Mouse (Mus musculus): ENCODE data around the gene Myof. TPM values are rescaled to one million over a fixed set of nuclear protein-coding genes. Genes with fewer than 3 reads are reported as not detected.

The Myof gene
- polyA plus RNA-seq, 1 experiment: 76.9 TPM

DNA sequence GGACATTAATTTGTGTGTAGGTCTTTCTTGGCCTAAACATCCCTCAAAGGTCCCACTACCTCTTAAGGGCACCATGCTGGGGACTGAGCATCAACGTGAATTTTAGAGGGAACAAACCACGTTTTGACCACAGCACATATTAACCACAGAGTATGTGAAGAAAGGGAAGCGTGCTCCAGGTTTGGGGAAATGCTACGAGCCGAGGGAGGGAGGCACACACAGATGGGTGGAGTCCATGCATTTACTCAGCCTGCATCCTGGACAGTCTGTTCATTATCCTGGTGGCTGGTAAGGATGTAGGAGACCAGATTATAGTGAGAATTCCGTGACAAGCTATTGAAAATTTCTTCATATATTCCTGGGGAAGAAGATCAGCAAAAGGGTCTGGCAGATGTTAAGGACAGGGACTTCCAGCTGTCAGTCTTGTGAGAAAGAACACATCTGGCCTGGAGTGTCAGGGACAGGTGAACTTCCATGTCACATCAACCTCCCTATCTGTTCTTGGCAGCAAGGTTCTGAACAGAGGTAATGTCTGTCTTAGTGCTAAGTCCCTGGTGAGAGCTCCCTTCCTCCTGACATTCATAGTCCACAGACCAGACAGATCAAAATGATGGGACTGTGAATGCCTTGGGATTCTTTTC is 166.7 kb downstream of the Myof start:
- no peaks in the 10 kb centered on the region for H3K79me2 ChIP-seq (ENCODE audit: control insufficient read depth, insufficient read depth)
- TF ChIP-seq POLR2AphosphoS2 (IDR thresholded peaks at IDR 0.05; ENCODE audit: insufficient read length, low read depth) (no peak), REST (IDR thresholded peaks at IDR 0.05; ENCODE audit: insufficient read depth, insufficient read length) (no peak), SRF (IDR thresholded peaks at IDR 0.05; ENCODE audit: control insufficient read depth, insufficient read length, low read depth) (no peak), TCF3 (IDR thresholded peaks at IDR 0.05; ENCODE audit: insufficient read length, low read depth) (no peak), USF1 (IDR thresholded peaks at IDR 0.05; ENCODE audit: low read depth) (no peak), TCF12 (IDR thresholded peaks at IDR 0.05; ENCODE audit: insufficient read depth, poor library complexity, severe bottlenecking) (no peak), POLR2A (IDR thresholded peaks at IDR 0.05; ENCODE audit: insufficient read length, low read depth) (no peak), MYOD1 (IDR thresholded peaks at IDR 0.05; ENCODE audit: control insufficient read depth in 1 of 3, insufficient read length in 2 of 3, low read depth in 2 of 3) (no peak), MAX (IDR thresholded peaks at IDR 0.05; ENCODE audit: low read depth) (no peak), E2F4 (IDR thresholded peaks at IDR 0.05; ENCODE audit: insufficient read depth) (no peak), MYOG (IDR thresholded peaks at IDR 0.05; ENCODE audit: control insufficient read depth in 1 of 3, insufficient read depth in 1 of 3, insufficient read length in 2 of 3, low read depth in 2 of 3) (no peak), CEBPB (IDR thresholded peaks at IDR 0.05; ENCODE audit: insufficient read depth, poor library complexity, severe bottlenecking) (no peak)
- no peak overlapping the region for H3ac ChIP-seq (ENCODE audit: control insufficient read depth, insufficient read length)
- H3K36me3 ChIP-seq (ENCODE audit: control insufficient read depth, insufficient read depth): no peaks in the 10 kb centered on the region
- no peaks in the 10 kb centered on the region for H3K27me3 ChIP-seq (ENCODE audit: control insufficient read depth, insufficient read depth, insufficient read length)
- no peak overlapping the region for H3K4me2 ChIP-seq (ENCODE audit: low read depth)
- no peak overlapping the region for H3K4me3 ChIP-seq

DNA sequence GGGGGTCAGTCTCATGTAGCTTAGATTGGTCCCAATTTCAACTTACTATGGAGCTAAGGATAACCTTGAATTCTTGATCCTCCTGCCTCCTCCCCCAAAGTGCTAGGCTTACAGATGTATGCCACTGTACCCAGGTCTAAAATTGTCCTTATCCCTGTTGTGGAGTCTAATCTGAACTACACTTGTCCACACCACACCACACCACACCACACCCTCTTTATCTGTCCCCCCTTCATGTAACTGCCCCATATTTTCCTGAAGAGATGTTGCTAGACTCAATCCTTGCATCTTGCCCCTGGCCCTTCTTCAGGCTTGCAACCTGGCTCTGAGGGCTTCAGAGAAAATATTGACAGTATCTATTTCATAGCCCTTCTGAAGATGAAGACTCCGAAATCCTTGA is 169.9 kb downstream of the Myof start:
- H3K27me3 ChIP-seq (ENCODE audit: control insufficient read depth, insufficient read depth, insufficient read length): no peaks in the 10 kb centered on the region
- H3ac ChIP-seq (ENCODE audit: control insufficient read depth, insufficient read length): no peak overlapping the region
- H3K4me2 ChIP-seq (ENCODE audit: low read depth): no peak overlapping the region
- no peaks in the 10 kb centered on the region for H3K36me3 ChIP-seq (ENCODE audit: control insufficient read depth, insufficient read depth)
- H3K4me3 ChIP-seq: no peak overlapping the region
- no peaks in the 10 kb centered on the region for H3K79me2 ChIP-seq (ENCODE audit: control insufficient read depth, insufficient read depth)
- TF ChIP-seq E2F4 (IDR thresholded peaks at IDR 0.05; ENCODE audit: insufficient read depth) (no peak), SRF (IDR thresholded peaks at IDR 0.05; ENCODE audit: control insufficient read depth, insufficient read length, low read depth) (no peak), POLR2AphosphoS2 (IDR thresholded peaks at IDR 0.05; ENCODE audit: insufficient read length, low read depth) (no peak), MYOG (IDR thresholded peaks at IDR 0.05; ENCODE audit: control insufficient read depth in 1 of 3, insufficient read depth in 1 of 3, insufficient read length in 2 of 3, low read depth in 2 of 3) (no peak)

DNA sequence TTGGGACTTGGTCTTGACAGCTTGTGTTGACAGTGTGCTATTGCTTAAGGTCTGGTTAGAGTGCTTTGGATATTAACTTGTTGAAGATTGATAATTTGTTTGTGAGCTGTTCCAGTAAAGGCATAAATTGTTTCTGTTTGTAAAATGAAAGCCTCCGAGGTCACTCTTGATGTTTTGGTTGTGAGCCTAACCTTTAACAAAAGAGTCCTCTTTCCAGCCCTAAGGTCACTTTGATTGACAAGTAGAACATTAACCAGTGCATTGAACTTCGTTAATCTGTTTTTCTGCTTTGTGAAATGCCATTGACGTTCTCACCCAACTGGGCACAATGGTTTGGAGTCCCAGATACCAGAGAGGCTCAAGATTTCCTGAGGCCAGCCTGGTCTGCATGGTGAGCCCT is 175.8 kb downstream of the Myof start:
- no peaks in the 10 kb centered on the region for H3K27me3 ChIP-seq (ENCODE audit: control insufficient read depth, insufficient read depth, insufficient read length)
- TF ChIP-seq USF1 (IDR thresholded peaks at IDR 0.05; ENCODE audit: low read depth) (no peak), E2F4 (IDR thresholded peaks at IDR 0.05; ENCODE audit: insufficient read depth) (no peak), MAX (IDR thresholded peaks at IDR 0.05; ENCODE audit: low read depth) (no peak), TCF3 (IDR thresholded peaks at IDR 0.05; ENCODE audit: insufficient read length, low read depth) (no peak), REST (IDR thresholded peaks at IDR 0.05; ENCODE audit: insufficient read depth, insufficient read length) (no peak), POLR2A (IDR thresholded peaks at IDR 0.05; ENCODE audit: insufficient read length, low read depth) (no peak), SRF (IDR thresholded peaks at IDR 0.05; ENCODE audit: control insufficient read depth, insufficient read length, low read depth) (no peak), CEBPB (IDR thresholded peaks at IDR 0.05; ENCODE audit: insufficient read depth, poor library complexity, severe bottlenecking) (no peak), MYOG (IDR thresholded peaks at IDR 0.05; ENCODE audit: control insufficient read depth in 1 of 3, insufficient read depth in 1 of 3, insufficient read length in 2 of 3, low read depth in 2 of 3) (no peak), MYOD1 (IDR thresholded peaks at IDR 0.05; ENCODE audit: control insufficient read depth in 1 of 3, insufficient read length in 2 of 3, low read depth in 2 of 3) (no peak), POLR2AphosphoS2 (IDR thresholded peaks at IDR 0.05; ENCODE audit: insufficient read length, low read depth) (no peak)
- H3K4me2 ChIP-seq (ENCODE audit: low read depth): no peak overlapping the region
- H3ac ChIP-seq (ENCODE audit: control insufficient read depth, insufficient read length): no peak overlapping the region
- no peaks in the 10 kb centered on the region for H3K79me2 ChIP-seq (ENCODE audit: control insufficient read depth, insufficient read depth)
- H3K36me3 ChIP-seq (ENCODE audit: control insufficient read depth, insufficient read depth): no peaks in the 10 kb centered on the region
- no peak overlapping the region for H3K4me3 ChIP-seq

DNA sequence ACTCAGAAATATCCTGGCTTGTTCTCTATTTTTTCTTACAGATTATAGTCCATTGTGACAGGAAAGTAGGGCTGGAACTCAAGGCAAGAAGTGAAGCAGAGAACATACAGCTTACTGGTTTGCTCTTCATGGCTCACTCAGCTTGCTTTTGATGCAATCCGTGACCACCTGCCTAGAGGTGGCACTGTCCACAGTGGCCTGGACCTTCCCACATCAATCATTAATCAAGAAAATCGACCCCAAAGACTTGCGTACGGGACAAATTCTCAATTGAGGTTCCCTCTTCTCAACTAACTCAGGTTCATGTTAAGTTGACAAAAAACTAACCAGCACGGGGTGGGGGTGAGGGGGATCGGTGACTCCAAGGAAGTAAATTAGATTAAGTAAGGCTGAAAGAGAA is 176.4 kb downstream of the Myof start:
- Histone ChIP-seq H3K4me3 (no peak overlapping the region), H3ac (ENCODE audit: control insufficient read depth, insufficient read length) (no peak overlapping the region), H3K36me3 (ENCODE audit: control insufficient read depth, insufficient read depth) (no peaks in the 10 kb centered on the region), H3K79me2 (ENCODE audit: control insufficient read depth, insufficient read depth) (no peaks in the 10 kb centered on the region), H3K27me3 (ENCODE audit: control insufficient read depth, insufficient read depth, insufficient read length) (no peaks in the 10 kb centered on the region), H3K4me2 (ENCODE audit: low read depth) (no peak overlapping the region)
- TF ChIP-seq POLR2A (IDR thresholded peaks at IDR 0.05; ENCODE audit: insufficient read length, low read depth): no peak
- no peak for TF ChIP-seq TCF3 (IDR thresholded peaks at IDR 0.05; ENCODE audit: insufficient read length, low read depth)
- no peak for TF ChIP-seq REST (IDR thresholded peaks at IDR 0.05; ENCODE audit: insufficient read depth, insufficient read length)
- TF ChIP-seq USF1 (IDR thresholded peaks at IDR 0.05; ENCODE audit: low read depth): no peak
- no peak for TF ChIP-seq SRF (IDR thresholded peaks at IDR 0.05; ENCODE audit: control insufficient read depth, insufficient read length, low read depth)
- TF ChIP-seq CEBPB (IDR thresholded peaks at IDR 0.05; ENCODE audit: insufficient read depth, poor library complexity, severe bottlenecking): no peak
- no peak for TF ChIP-seq MYOD1 (IDR thresholded peaks at IDR 0.05; ENCODE audit: control insufficient read depth in 1 of 3, insufficient read length in 2 of 3, low read depth in 2 of 3)

DNA sequence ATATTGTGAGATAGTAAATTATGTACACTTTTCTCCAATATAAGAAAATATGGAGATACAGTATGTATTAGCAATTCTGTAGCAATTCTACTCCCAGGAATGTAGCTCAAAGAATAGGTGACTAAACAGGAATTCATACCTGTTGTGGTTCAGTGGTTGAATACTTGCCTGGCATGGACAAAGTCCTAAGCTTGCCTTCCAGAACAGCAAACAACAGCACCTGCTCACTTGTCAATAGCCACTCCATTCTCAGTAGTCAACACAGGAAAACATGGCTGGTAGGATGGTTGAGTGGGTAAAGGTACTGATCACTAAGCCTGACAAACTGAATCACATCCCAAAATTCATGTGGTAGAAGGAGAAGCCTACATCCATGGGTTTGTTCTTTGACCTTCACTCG is 182.2 kb downstream of the Myof start:
- TF ChIP-seq TCF3 (IDR thresholded peaks at IDR 0.05; ENCODE audit: insufficient read length, low read depth) (no peak), SRF (IDR thresholded peaks at IDR 0.05; ENCODE audit: control insufficient read depth, insufficient read length, low read depth) (no peak), TCF12 (IDR thresholded peaks at IDR 0.05; ENCODE audit: insufficient read depth, poor library complexity, severe bottlenecking) (no peak), E2F4 (IDR thresholded peaks at IDR 0.05; ENCODE audit: insufficient read depth) (no peak), USF1 (IDR thresholded peaks at IDR 0.05; ENCODE audit: low read depth) (no peak), POLR2A (IDR thresholded peaks at IDR 0.05; ENCODE audit: insufficient read length, low read depth) (no peak), CEBPB (IDR thresholded peaks at IDR 0.05; ENCODE audit: insufficient read depth, poor library complexity, severe bottlenecking) (no peak), POLR2AphosphoS2 (IDR thresholded peaks at IDR 0.05; ENCODE audit: insufficient read length, low read depth) (no peak)
- H3K36me3 ChIP-seq (ENCODE audit: control insufficient read depth, insufficient read depth): no peaks in the 10 kb centered on the region
- no peak overlapping the region for H3ac ChIP-seq (ENCODE audit: control insufficient read depth, insufficient read length)
- H3K4me2 ChIP-seq (ENCODE audit: low read depth): no peak overlapping the region
- H3K4me3 ChIP-seq: no peak overlapping the region
- no peaks in the 10 kb centered on the region for H3K27me3 ChIP-seq (ENCODE audit: control insufficient read depth, insufficient read depth, insufficient read length)
- no peaks in the 10 kb centered on the region for H3K79me2 ChIP-seq (ENCODE audit: control insufficient read depth, insufficient read depth)
